Mouse (Mus musculus) megakaryocyte, embryonic 14.5 days (primary cell): ENCODE measurements around the gene Tspan4.

Experiments used
- FLI1 ChIP-seq: IDR thresholded peaks from 2 replicates; pipeline ENCODE4 v1.6.1; 2012; ENCODE audit warnings: low read length, inconsistent platforms, mixed read lengths
- GATA1 ChIP-seq: IDR thresholded peaks from 3 replicates; pipeline ENCODE4 v1.6.1; 2012; ENCODE audit warnings: mixed read lengths, low read length, inconsistent platforms, borderline replicate concordance

DNA sequence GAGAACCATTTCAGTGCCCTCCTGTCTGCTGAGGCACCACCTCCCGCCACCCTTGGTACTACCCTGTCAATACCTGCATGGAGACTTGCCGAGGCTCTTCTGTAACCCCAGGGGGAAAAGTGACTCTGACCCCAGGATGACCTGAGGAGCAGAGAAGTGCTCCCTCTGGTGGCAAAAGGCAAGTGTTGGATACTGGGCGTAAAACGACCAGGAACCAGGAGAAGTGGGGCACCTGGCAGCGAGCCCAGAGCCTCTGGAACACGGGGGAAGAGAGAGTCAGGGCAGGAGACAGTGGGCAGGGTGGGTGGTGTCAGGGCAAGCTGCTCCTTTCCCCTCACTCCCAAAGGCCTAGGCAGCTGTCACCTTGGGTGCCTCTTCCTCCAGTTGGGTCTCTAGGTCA lies 34.4 kb upstream of the Tspan4 start:
- no peak for TF ChIP-seq GATA1
- no peak for TF ChIP-seq FLI1
